Mouse (Mus musculus): ENCODE measurements around the gene Sugp2.

The Sugp2 gene

GRCm38 (mm10) chr8:70279266-70279665, 45.2 kb downstream of the Sugp2 start:
- DNase-seq (ENCODE audit: inconsistent age in 2 of 2, low spot score in 1 of 2): peak in 1 of 2 experiments; percentile 64

GRCm38 (mm10) chr8:70281001-70281400, 47.0 kb downstream of the Sugp2 start:
- DNase-seq (ENCODE audit: inconsistent age in 2 of 2, low spot score in 1 of 2): peak in 1 of 2 experiments; percentile 63

- DNase-seq (ENCODE audit: inconsistent age in 2 of 2, low spot score in 1 of 2): peak; percentile 93 to 97
These were observed 48.6 kb downstream of the Sugp2 start, which contains the start of gene Homer3 for GRCm38 (mm10) chr8:70282603-70283135. Gene Homer3, plus strand, starts transcription at chr8:70282827.

GRCm38 (mm10) chr8:70283136-70284077, 49.4 kb downstream of the Sugp2 start:
- no peak for DNase-seq (ENCODE audit: inconsistent age in 2 of 2, low spot score in 1 of 2)

- no peak for DNase-seq (ENCODE audit: inconsistent age in 2 of 2, low spot score in 1 of 2)
These were observed 50.4 kb downstream of the Sugp2 start for GRCm38 (mm10) chr8:70284421-70284820.

- no peak for DNase-seq (ENCODE audit: inconsistent age in 2 of 2, low spot score in 1 of 2)
These were observed 51.3 kb downstream of the Sugp2 start for GRCm38 (mm10) chr8:70285304-70285703.

GRCm38 (mm10) chr8:70286737-70287136, 52.7 kb downstream of the Sugp2 start:
- no peak for DNase-seq (ENCODE audit: inconsistent age in 2 of 2, low spot score in 1 of 2)

- DNase-seq (ENCODE audit: inconsistent age in 2 of 2, low spot score in 1 of 2): no peak
These were observed 60.0 kb downstream of the Sugp2 start for GRCm38 (mm10) chr8:70293988-70294405.

- no peak for DNase-seq (ENCODE audit: inconsistent age in 2 of 2, low spot score in 1 of 2)
These were observed 66.9 kb downstream of the Sugp2 start for GRCm38 (mm10) chr8:70300881-70301280.

GRCm38 (mm10) chr8:70302358-70302890, 68.4 kb downstream of the Sugp2 start, which contains the start of the genes Ddx49 and Cope:
Gene Ddx49, minus strand, starts transcription at chr8:70302489.
Gene Cope, plus strand, starts transcription at chr8:70302518.
- DNase-seq (ENCODE audit: inconsistent age in 2 of 2, low spot score in 1 of 2): peak; percentile 94 to 98

- DNase-seq (ENCODE audit: inconsistent age in 2 of 2, low spot score in 1 of 2): no peak
These were observed 68.9 kb downstream of the Sugp2 start for GRCm38 (mm10) chr8:70302901-70303300.

GRCm38 (mm10) chr8:70309311-70309710, 75.3 kb downstream of the Sugp2 start:
- peak in 1 of 2 experiments; percentile 69 for DNase-seq (ENCODE audit: inconsistent age in 2 of 2, low spot score in 1 of 2)

- DNase-seq (ENCODE audit: inconsistent age in 2 of 2, low spot score in 1 of 2): peak in 1 of 2 experiments; percentile 67
These were observed 79.4 kb downstream of the Sugp2 start for GRCm38 (mm10) chr8:70313399-70313798.

GRCm38 (mm10) chr8:70315624-70316510, 81.8 kb downstream of the Sugp2 start, which contains the start of gene Cers1:
Gene Cers1, plus strand, starts transcription at chr8:70315775.
- peak; percentile 74 to 88 for DNase-seq (ENCODE audit: inconsistent age in 2 of 2, low spot score in 1 of 2)

GRCm38 (mm10) chr8:70316511-70317504, 82.8 kb downstream of the Sugp2 start:
- peak; percentile 50 to 70 for DNase-seq (ENCODE audit: inconsistent age in 2 of 2, low spot score in 1 of 2)

GRCm38 (mm10) chr8:70317872-70318271, 83.8 kb downstream of the Sugp2 start:
- DNase-seq (ENCODE audit: inconsistent age in 2 of 2, low spot score in 1 of 2): no peak

GRCm38 (mm10) chr8:70323716-70324115, 89.7 kb downstream of the Sugp2 start:
- DNase-seq (ENCODE audit: inconsistent age in 2 of 2, low spot score in 1 of 2): no peak

- no peak for DNase-seq (ENCODE audit: inconsistent age in 2 of 2, low spot score in 1 of 2)
These were observed 93.5 kb downstream of the Sugp2 start for GRCm38 (mm10) chr8:70327512-70327911.

- no peak for DNase-seq (ENCODE audit: inconsistent age in 2 of 2, low spot score in 1 of 2)
These were observed 95.3 kb downstream of the Sugp2 start, which contains the start of gene Gdf1 for GRCm38 (mm10) chr8:70329124-70329834. Gene Gdf1, plus strand, starts transcription at chr8:70329817.
